Mouse (Mus musculus) megakaryocyte, embryonic 14.5 days (primary cell): ENCODE results near the gene Bach2.

ENCODE experiments used
- FLI1 ChIP-seq: IDR thresholded peaks from 2 replicates; pipeline ENCODE4 v1.6.1; 2012; ENCODE audit warnings: low read length, inconsistent platforms, mixed read lengths
- GATA1 ChIP-seq: IDR thresholded peaks from 3 replicates; pipeline ENCODE4 v1.6.1; 2012; ENCODE audit warnings: mixed read lengths, low read length, inconsistent platforms, borderline replicate concordance

- TF ChIP-seq GATA1 (no peak), FLI1 (no peak)
These were observed 293.5 kb downstream of the Bach2 start for GRCm38 (mm10) chr4:32532079-32532478.
